Mouse (Mus musculus): ENCODE data around the gene Atp10a. TPM values are rescaled to one million over a fixed set of nuclear protein-coding genes. Genes with fewer than 3 reads are reported as not detected.

The Atp10a gene
- polyA plus RNA-seq, 1 experiment: 1.9 TPM

GRCm38 (mm10) chr7:58840367-58840766 lies 184.4 kb downstream of the Atp10a start:
- TF ChIP-seq CTCF (IDR thresholded peaks at IDR 0.05; ENCODE audit: extremely low read depth, insufficient read length, insufficient replicate concordance, low read depth, low read length): no peak
- TF ChIP-seq POLR2A (IDR thresholded peaks at IDR 0.05; ENCODE audit: low read depth, low read length): no peak
- H3K4me1 ChIP-seq (ENCODE audit: control insufficient read depth, insufficient read depth, insufficient read length, low read length): no peaks in the 10 kb centered on the region; the same call in 1 of the 2 replicates
- H3K27me3 ChIP-seq (ENCODE audit: control insufficient read depth, insufficient read depth, low read length): no peaks in the 10 kb centered on the region
- 25% methylated on average over 2 of the region's 2 CpGs for WGBS
- H3K36me3 ChIP-seq (ENCODE audit: control insufficient read depth, insufficient read depth, low read length): no peaks in the 10 kb centered on the region
- no peak overlapping the region for H3K4me3 ChIP-seq (ENCODE audit: low read depth, low read length)
- no peak overlapping the region for H3K27ac ChIP-seq (ENCODE audit: insufficient read depth, low read depth, low read length)

- Histone ChIP-seq H3K27me3 (ENCODE audit: control insufficient read depth, insufficient read depth, low read length) (no peaks in the 10 kb centered on the region), H3K27ac (ENCODE audit: insufficient read depth, low read depth, low read length) (no peak overlapping the region), H3K4me1 (ENCODE audit: control insufficient read depth, insufficient read depth, insufficient read length, low read length) (no peaks in the 10 kb centered on the region; the same call in 1 of the 2 replicates), H3K36me3 (ENCODE audit: control insufficient read depth, insufficient read depth, low read length) (no peaks in the 10 kb centered on the region), H3K4me3 (ENCODE audit: low read depth, low read length) (no peak overlapping the region)
- TF ChIP-seq POLR2A (IDR thresholded peaks at IDR 0.05; ENCODE audit: low read depth, low read length) (no peak), CTCF (IDR thresholded peaks at IDR 0.05; ENCODE audit: extremely low read depth, insufficient read length, insufficient replicate concordance, low read depth, low read length) (no peak)
- WGBS: 90% methylated on average over 1 of the region's 1 CpGs
Observed at GRCm38 (mm10) chr7:58841066-58841465, 185.1 kb downstream of the Atp10a start.

DNA sequence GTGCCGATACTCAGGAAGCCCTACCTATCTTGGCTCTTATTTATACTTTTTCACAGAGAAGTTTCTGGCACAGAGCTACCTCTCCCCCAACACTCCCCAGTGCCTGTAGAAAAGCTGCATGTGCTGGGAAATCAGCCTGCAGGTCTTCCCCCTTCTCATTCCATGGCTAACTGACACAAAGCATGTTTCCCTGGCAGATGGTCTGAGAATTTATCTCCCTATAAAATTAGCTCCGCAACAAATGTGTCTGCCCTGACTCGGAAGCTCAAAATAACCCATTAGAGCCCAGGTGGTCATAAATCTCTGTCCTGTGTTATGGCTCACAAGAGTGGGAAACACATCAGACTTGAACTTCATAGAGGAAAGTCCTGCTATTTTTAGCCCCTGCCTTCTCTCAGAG lies 186.9 kb downstream of the Atp10a start:
- Histone ChIP-seq H3K4me1 (ENCODE audit: control insufficient read depth, insufficient read depth, insufficient read length, low read length) (no peaks in the 10 kb centered on the region), H3K27ac (ENCODE audit: insufficient read depth, low read depth, low read length) (no peak overlapping the region), H3K4me3 (ENCODE audit: low read depth, low read length) (no peak overlapping the region), H3K36me3 (ENCODE audit: control insufficient read depth, insufficient read depth, low read length) (no peaks in the 10 kb centered on the region), H3K27me3 (ENCODE audit: control insufficient read depth, insufficient read depth, low read length) (no peaks in the 10 kb centered on the region)
- TF ChIP-seq POLR2A (IDR thresholded peaks at IDR 0.05; ENCODE audit: low read depth, low read length) (no peak), CTCF (IDR thresholded peaks at IDR 0.05; ENCODE audit: extremely low read depth, insufficient read length, insufficient replicate concordance, low read depth, low read length) (no peak)
- WGBS: 66% methylated on average over 3 of the region's 3 CpGs

DNA sequence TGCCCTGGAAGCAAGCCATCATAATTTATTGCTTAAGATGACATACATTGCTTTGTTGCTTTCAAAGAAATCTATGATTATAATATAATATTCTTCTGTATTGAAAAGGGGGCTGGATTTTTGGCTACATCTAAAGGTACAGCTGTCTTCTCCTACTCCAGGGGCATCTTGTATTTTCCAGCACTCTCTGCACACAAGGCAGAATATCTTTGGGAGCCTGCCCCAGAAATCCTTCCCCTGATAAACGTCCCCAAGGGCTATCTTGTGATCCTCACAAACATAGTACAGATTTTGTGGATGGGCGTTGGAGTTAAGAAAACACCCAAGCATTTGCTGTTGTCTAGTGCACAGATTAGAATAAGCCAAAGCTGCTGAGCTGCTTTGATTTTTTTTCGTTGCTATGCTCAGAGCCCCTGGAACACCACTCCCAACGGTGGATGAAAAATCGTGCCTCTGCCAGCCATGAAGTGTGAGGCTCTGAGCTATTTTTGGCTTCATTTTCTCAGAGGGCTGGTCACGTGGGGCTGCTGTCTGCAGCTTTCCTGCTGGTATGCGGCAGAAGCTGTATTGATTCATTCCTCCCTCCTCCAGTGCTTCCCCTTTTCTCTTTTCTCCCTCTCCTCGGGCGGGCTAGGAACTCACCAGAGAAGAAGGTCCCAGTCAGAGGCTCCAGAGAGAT lies 187.9 kb downstream of the Atp10a start:
- Histone ChIP-seq H3K36me3 (ENCODE audit: control insufficient read depth, insufficient read depth, low read length) (no peaks in the 10 kb centered on the region), H3K4me1 (ENCODE audit: control insufficient read depth, insufficient read depth, insufficient read length, low read length) (no peaks in the 10 kb centered on the region), H3K4me3 (ENCODE audit: low read depth, low read length) (no peak overlapping the region), H3K27ac (ENCODE audit: insufficient read depth, low read depth, low read length) (no peak overlapping the region), H3K27me3 (ENCODE audit: control insufficient read depth, insufficient read depth, low read length) (no peaks in the 10 kb centered on the region)
- 5% methylated on average over 9 of the region's 9 CpGs for WGBS
- TF ChIP-seq CTCF (IDR thresholded peaks at IDR 0.05; ENCODE audit: extremely low read depth, insufficient read length, insufficient replicate concordance, low read depth, low read length) (no peak), POLR2A (IDR thresholded peaks at IDR 0.05; ENCODE audit: low read depth, low read length) (no peak)

- 54% methylated on average over 4 of the region's 4 CpGs for WGBS
- TF ChIP-seq POLR2A (IDR thresholded peaks at IDR 0.05; ENCODE audit: low read depth, low read length) (no peak), CTCF (IDR thresholded peaks at IDR 0.05; ENCODE audit: extremely low read depth, insufficient read length, insufficient replicate concordance, low read depth, low read length) (no peak)
- H3K27ac ChIP-seq (ENCODE audit: insufficient read depth, low read depth, low read length): no peak overlapping the region
Observed at GRCm38 (mm10) chr7:58844449-58844848, 188.5 kb downstream of the Atp10a start.

DNA sequence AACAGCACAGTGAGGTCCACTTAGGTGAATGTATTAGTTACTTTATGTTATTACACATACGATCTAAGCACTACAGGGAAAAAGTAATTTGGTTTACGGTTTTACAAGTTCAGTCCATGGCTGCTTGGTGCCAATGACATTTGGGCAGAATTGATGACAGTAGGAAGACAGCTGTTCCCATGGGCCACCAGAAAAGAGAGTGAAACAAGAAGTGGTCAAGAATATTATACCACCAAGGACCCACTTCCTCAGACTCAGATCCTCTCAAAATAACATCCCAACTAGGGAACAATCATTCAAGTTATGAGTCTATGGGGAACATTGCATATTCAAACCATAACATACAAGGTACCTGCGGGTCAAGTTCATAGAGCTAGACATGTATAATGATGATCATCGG lies 203.0 kb downstream of the Atp10a start:
- no peak overlapping the region for H3K27ac ChIP-seq (ENCODE audit: insufficient read depth, low read depth, low read length)

More at GRCm38 (mm10) chr7:58844449-58844848, 188.5 kb downstream of the Atp10a start:
- Histone ChIP-seq H3K4me1 (ENCODE audit: control insufficient read depth, insufficient read depth, insufficient read length, low read length) (no peaks in the 10 kb centered on the region), H3K27me3 (ENCODE audit: control insufficient read depth, insufficient read depth, low read length) (no peaks in the 10 kb centered on the region), H3K4me3 (ENCODE audit: low read depth, low read length) (no peak overlapping the region), H3K36me3 (ENCODE audit: control insufficient read depth, insufficient read depth, low read length) (no peaks in the 10 kb centered on the region)

GRCm38 (mm10) chr7:58863174-58863573 lies 207.2 kb downstream of the Atp10a start:
- Histone ChIP-seq H3K36me3 (ENCODE audit: control insufficient read depth, insufficient read depth, low read length) (no peaks in the 10 kb centered on the region), H3K27ac (ENCODE audit: insufficient read depth, low read depth, low read length) (no peak overlapping the region), H3K4me1 (ENCODE audit: control insufficient read depth, insufficient read depth, insufficient read length, low read length) (no peaks in the 10 kb centered on the region), H3K27me3 (ENCODE audit: control insufficient read depth, insufficient read depth, low read length) (no peaks in the 10 kb centered on the region), H3K4me3 (ENCODE audit: low read depth, low read length) (no peak overlapping the region)
- WGBS: 84% methylated on average over 3 of the region's 3 CpGs
- TF ChIP-seq POLR2A (IDR thresholded peaks at IDR 0.05; ENCODE audit: low read depth, low read length) (no peak), CTCF (IDR thresholded peaks at IDR 0.05; ENCODE audit: extremely low read depth, insufficient read length, insufficient replicate concordance, low read depth, low read length) (no peak)

More for the DNA sequence above, 203.0 kb downstream of the Atp10a start:
- H3K27me3 ChIP-seq (ENCODE audit: control insufficient read depth, insufficient read depth, low read length): no peaks in the 10 kb centered on the region
- no peaks in the 10 kb centered on the region for H3K4me1 ChIP-seq (ENCODE audit: control insufficient read depth, insufficient read depth, insufficient read length, low read length)
- TF ChIP-seq CTCF (IDR thresholded peaks at IDR 0.05; ENCODE audit: extremely low read depth, insufficient read length, insufficient replicate concordance, low read depth, low read length) (no peak), POLR2A (IDR thresholded peaks at IDR 0.05; ENCODE audit: low read depth, low read length) (no peak)
- H3K4me3 ChIP-seq (ENCODE audit: low read depth, low read length): no peak overlapping the region
- H3K36me3 ChIP-seq (ENCODE audit: control insufficient read depth, insufficient read depth, low read length): no peaks in the 10 kb centered on the region
- WGBS: 80% methylated on average over 4 of the region's 4 CpGs
